Mouse (Mus musculus): Measurements from ENCODE around the gene Dcun1d3. TPM values are rescaled to one million over a fixed set of nuclear protein-coding genes. Genes with fewer than 3 reads are reported as not detected.

The Dcun1d3 gene
- 6.5 and 8.1 TPM in 2 replicates for polyA plus RNA-seq (2015; fragmentation: Nextera tagmentation; extraction: Ambion mirVana)

- peak; percentile 99 for ATAC-seq (replicated peaks; ENCODE audit: extremely low read depth, insufficient read depth, low FRiP score)
- H3K9me3 ChIP-seq (replicated peaks; ENCODE audit: control insufficient read depth, low read length) = no peaks in the 10 kb centered on the region
- H3K27me3 ChIP-seq (ENCODE audit: control insufficient read depth, insufficient read depth, low read length) = no peaks in the 10 kb centered on the region
- under 1% methylated on average over 63 of the region's 63 CpGs for WGBS
- peak within 1 kb of the TSS; percentile 72 for H3K4me2 ChIP-seq (ENCODE audit: low read depth, low read length)
- H3K4me1 ChIP-seq (ENCODE audit: control insufficient read depth, insufficient read depth, low read length) = peaks cover 13% of the 10 kb centered on the region
- peak within 1 kb of the TSS; percentile 96 for H3K27ac ChIP-seq (ENCODE audit: low read length)
- H3K9ac ChIP-seq (ENCODE audit: low read length) = peak within 1 kb of the TSS; percentile 90
- H3K4me3 ChIP-seq (ENCODE audit: low read length) = peak within 1 kb of the TSS; percentile 63
- H3K36me3 ChIP-seq (ENCODE audit: control insufficient read depth, insufficient read depth) = no peaks in the 10 kb centered on the region
Measured at GRCm38 (mm10) chr7:119895639-119896512, at the start of gene Dcun1d3, which contains the start of gene Lyrm1. Dcun1d3 (minus strand) TSS chr7:119896298. Lyrm1 (plus strand) TSS chr7:119895861.

GRCm38 (mm10) chr7:119941569-119941968 is 45.5 kb upstream of the Dcun1d3 start:
- no peak overlapping the region for H3K4me2 ChIP-seq (ENCODE audit: low read depth, low read length)
- 65% methylated on average over 2 of the region's 2 CpGs for WGBS
- no peaks in the 10 kb centered on the region for H3K9me3 ChIP-seq (replicated peaks; ENCODE audit: control insufficient read depth, low read length)
- H3K36me3 ChIP-seq (ENCODE audit: control insufficient read depth, insufficient read depth) = no peaks in the 10 kb centered on the region
- no peak for ATAC-seq (replicated peaks; ENCODE audit: extremely low read depth, insufficient read depth, low FRiP score)
- H3K4me1 ChIP-seq (ENCODE audit: control insufficient read depth, insufficient read depth, low read length) = no peaks in the 10 kb centered on the region
- H3K4me3 ChIP-seq (ENCODE audit: low read length) = no peak overlapping the region
- H3K27me3 ChIP-seq (ENCODE audit: control insufficient read depth, insufficient read depth, low read length) = no peaks in the 10 kb centered on the region
- H3K27ac ChIP-seq (ENCODE audit: low read length) = no peak overlapping the region
- H3K9ac ChIP-seq (ENCODE audit: low read length) = no peak overlapping the region

- H3K27me3 ChIP-seq (ENCODE audit: control insufficient read depth, insufficient read depth, low read length) = no peaks in the 10 kb centered on the region
- no peak overlapping the region for H3K27ac ChIP-seq (ENCODE audit: low read length)
- no peak overlapping the region for H3K4me2 ChIP-seq (ENCODE audit: low read depth, low read length)
- H3K9ac ChIP-seq (ENCODE audit: low read length) = no peak overlapping the region
- ATAC-seq (replicated peaks; ENCODE audit: extremely low read depth, insufficient read depth, low FRiP score) = no peak
- no peaks in the 10 kb centered on the region for H3K36me3 ChIP-seq (ENCODE audit: control insufficient read depth, insufficient read depth)
- no peaks in the 10 kb centered on the region for H3K9me3 ChIP-seq (replicated peaks; ENCODE audit: control insufficient read depth, low read length)
- H3K4me1 ChIP-seq (ENCODE audit: control insufficient read depth, insufficient read depth, low read length) = no peaks in the 10 kb centered on the region
- 61% methylated on average over 5 of the region's 5 CpGs for WGBS
- H3K4me3 ChIP-seq (ENCODE audit: low read length) = no peak overlapping the region
Measured at GRCm38 (mm10) chr7:119937036-119937435, 40.9 kb upstream of the Dcun1d3 start.

- H3K36me3 ChIP-seq (ENCODE audit: control insufficient read depth, insufficient read depth) = no peaks in the 10 kb centered on the region
- no peaks in the 10 kb centered on the region for H3K27me3 ChIP-seq (ENCODE audit: control insufficient read depth, insufficient read depth, low read length)
- ATAC-seq (replicated peaks; ENCODE audit: extremely low read depth, insufficient read depth, low FRiP score) = no peak
- no peak overlapping the region for H3K9ac ChIP-seq (ENCODE audit: low read length)
- H3K4me1 ChIP-seq (ENCODE audit: control insufficient read depth, insufficient read depth, low read length) = no peaks in the 10 kb centered on the region
- H3K4me3 ChIP-seq (ENCODE audit: low read length) = no peak overlapping the region
- no peak overlapping the region for H3K27ac ChIP-seq (ENCODE audit: low read length)
- no peaks in the 10 kb centered on the region for H3K9me3 ChIP-seq (replicated peaks; ENCODE audit: control insufficient read depth, low read length)
- H3K4me2 ChIP-seq (ENCODE audit: low read depth, low read length) = no peak overlapping the region
Measured at GRCm38 (mm10) chr7:119936321-119936720, 40.2 kb upstream of the Dcun1d3 start.

GRCm38 (mm10) chr7:119928783-119929440 is 32.8 kb upstream of the Dcun1d3 start:
- Histone ChIP-seq H3K27me3 (ENCODE audit: control insufficient read depth, insufficient read depth, low read length) (no peaks in the 10 kb centered on the region), H3K9ac (ENCODE audit: low read length) (no peak overlapping the region), H3K4me3 (ENCODE audit: low read length) (no peak overlapping the region), H3K27ac (ENCODE audit: low read length) (no peak overlapping the region), H3K4me2 (ENCODE audit: low read depth, low read length) (no peak overlapping the region), H3K36me3 (ENCODE audit: control insufficient read depth, insufficient read depth) (no peaks in the 10 kb centered on the region), H3K9me3 (replicated peaks; ENCODE audit: control insufficient read depth, low read length) (no peaks in the 10 kb centered on the region), H3K4me1 (ENCODE audit: control insufficient read depth, insufficient read depth, low read length) (no peaks in the 10 kb centered on the region)
- 41% methylated on average over 2 of the region's 2 CpGs for WGBS
- ATAC-seq (replicated peaks; ENCODE audit: extremely low read depth, insufficient read depth, low FRiP score) = no peak

GRCm38 (mm10) chr7:119921054-119921453 is 25.0 kb upstream of the Dcun1d3 start:
- H3K4me1 ChIP-seq (ENCODE audit: control insufficient read depth, insufficient read depth, low read length) = peaks cover 3% of the 10 kb centered on the region; the same call in 1 of the 2 replicates
- no peak overlapping the region for H3K27ac ChIP-seq (ENCODE audit: low read length)
- no peak overlapping the region for H3K9ac ChIP-seq (ENCODE audit: low read length)
- no peak overlapping the region for H3K4me2 ChIP-seq (ENCODE audit: low read depth, low read length)
- 69% methylated on average over 4 of the region's 4 CpGs for WGBS
- no peaks in the 10 kb centered on the region for H3K27me3 ChIP-seq (ENCODE audit: control insufficient read depth, insufficient read depth, low read length)
- no peak overlapping the region for H3K4me3 ChIP-seq (ENCODE audit: low read length)
- no peak for ATAC-seq (replicated peaks; ENCODE audit: extremely low read depth, insufficient read depth, low FRiP score)
- H3K36me3 ChIP-seq (ENCODE audit: control insufficient read depth, insufficient read depth) = no peaks in the 10 kb centered on the region
- no peaks in the 10 kb centered on the region for H3K9me3 ChIP-seq (replicated peaks; ENCODE audit: control insufficient read depth, low read length)

GRCm38 (mm10) chr7:119920457-119920856 is 24.4 kb upstream of the Dcun1d3 start:
- peaks cover 3% of the 10 kb centered on the region; the same call in 1 of the 2 replicates for H3K4me1 ChIP-seq (ENCODE audit: control insufficient read depth, insufficient read depth, low read length)
- no peaks in the 10 kb centered on the region for H3K9me3 ChIP-seq (replicated peaks; ENCODE audit: control insufficient read depth, low read length)
- 28% methylated on average over 2 of the region's 2 CpGs for WGBS
- ATAC-seq (replicated peaks; ENCODE audit: extremely low read depth, insufficient read depth, low FRiP score) = peak; percentile 82
- H3K4me3 ChIP-seq (ENCODE audit: low read length) = no peak overlapping the region
- H3K4me2 ChIP-seq (ENCODE audit: low read depth, low read length) = no peak overlapping the region
- no peaks in the 10 kb centered on the region for H3K36me3 ChIP-seq (ENCODE audit: control insufficient read depth, insufficient read depth)
- no peaks in the 10 kb centered on the region for H3K27me3 ChIP-seq (ENCODE audit: control insufficient read depth, insufficient read depth, low read length)
- no peak overlapping the region for H3K9ac ChIP-seq (ENCODE audit: low read length)
- no peak overlapping the region for H3K27ac ChIP-seq (ENCODE audit: low read length)

GRCm38 (mm10) chr7:119911727-119912126 is 15.6 kb upstream of the Dcun1d3 start:
- H3K27ac ChIP-seq (ENCODE audit: low read length) = no peak overlapping the region
- 50% methylated on average over 3 of the region's 3 CpGs for WGBS
- ATAC-seq (replicated peaks; ENCODE audit: extremely low read depth, insufficient read depth, low FRiP score) = 0 out of 2 replicates have a peak, but pooled peaks have one; percentile 41
- no peak overlapping the region for H3K4me2 ChIP-seq (ENCODE audit: low read depth, low read length)
- no peaks in the 10 kb centered on the region; the same call in 1 of the 2 replicates for H3K4me1 ChIP-seq (ENCODE audit: control insufficient read depth, insufficient read depth, low read length)
- no peaks in the 10 kb centered on the region for H3K36me3 ChIP-seq (ENCODE audit: control insufficient read depth, insufficient read depth)
- H3K9me3 ChIP-seq (replicated peaks; ENCODE audit: control insufficient read depth, low read length) = no peaks in the 10 kb centered on the region
- no peaks in the 10 kb centered on the region for H3K27me3 ChIP-seq (ENCODE audit: control insufficient read depth, insufficient read depth, low read length)
- H3K9ac ChIP-seq (ENCODE audit: low read length) = no peak overlapping the region
- H3K4me3 ChIP-seq (ENCODE audit: low read length) = no peak overlapping the region
